Mouse (Mus musculus) thymus, postnatal 25 days (tissue): Measurements from ENCODE around the gene Pir.
A peak's percentile ranks its signal among the peaks of the same experiment; 100 is the strongest.

Experiments
- DNase-seq: peaks from one replicate; pipeline ENCODE4 v3.0.0; 2022

The Pir gene

DNA sequence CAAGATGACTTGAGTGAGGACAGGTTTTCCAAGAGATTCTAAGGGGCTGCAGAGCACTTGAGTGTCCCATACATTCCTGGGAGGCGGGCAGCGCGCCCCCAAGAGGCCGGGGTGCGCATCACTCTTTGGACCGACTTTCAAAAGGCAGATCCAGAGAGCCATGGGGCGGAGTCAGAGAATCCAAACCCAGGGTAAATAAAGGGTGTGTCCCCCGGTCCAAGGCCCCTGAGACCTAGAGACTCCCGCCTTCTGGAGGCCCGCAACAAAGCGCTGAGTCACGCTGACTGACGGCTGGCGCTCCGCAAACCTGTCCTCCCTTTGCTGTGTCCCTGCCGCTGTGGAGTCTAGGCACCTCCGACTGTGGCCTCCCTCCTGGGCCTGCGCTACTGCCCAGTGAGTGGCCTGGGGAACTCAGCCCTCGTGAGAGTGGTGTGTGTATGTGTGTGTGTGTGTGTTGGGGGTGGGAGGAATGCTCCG, at the start of gene Pir:
Gene Pir (plus strand): TSS at position 87 of the 477 bp plus-strand sequence.
- peak; percentile 1 for DNase-seq

DNA sequence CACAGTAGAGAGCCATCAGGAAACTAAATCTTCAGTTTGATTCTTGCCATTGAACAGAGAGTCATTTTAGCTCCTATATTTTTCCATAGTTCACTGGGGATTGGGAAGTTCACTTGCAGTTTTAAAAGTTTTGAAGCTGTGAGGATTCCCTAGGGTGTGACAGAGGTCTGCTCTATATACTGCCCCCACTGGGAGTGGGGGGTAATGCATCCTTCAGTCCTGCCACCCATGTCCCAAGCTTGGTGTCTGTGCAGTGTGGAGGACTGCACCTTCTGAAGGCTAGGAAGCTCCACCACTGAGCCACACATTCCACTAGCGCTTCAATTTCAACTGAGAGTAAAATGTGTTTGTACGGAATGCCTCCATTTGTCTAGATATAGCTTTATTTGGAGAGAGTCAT, 47.2 kb upstream of the Pir start:
- peak; percentile 16 for DNase-seq

DNA sequence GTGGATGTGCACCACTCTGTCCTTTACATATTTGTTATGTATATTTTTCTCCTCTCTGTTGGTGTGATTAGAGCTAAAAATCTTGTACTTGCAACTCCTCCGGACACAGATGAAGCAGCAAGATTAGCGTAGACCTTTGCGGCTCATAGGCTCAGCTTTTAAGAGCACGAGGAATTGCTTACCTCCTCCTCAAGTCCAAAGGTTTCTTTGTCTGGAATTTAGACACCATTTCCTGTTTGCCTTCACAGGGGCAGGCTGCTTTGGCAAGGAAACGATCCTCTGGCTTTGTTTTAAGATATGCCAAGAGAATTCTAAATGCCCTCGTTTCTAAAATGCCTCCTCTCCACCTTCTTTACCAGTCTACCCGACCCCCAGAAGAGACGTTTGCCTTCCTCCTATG, 35.8 kb upstream of the Pir start:
- DNase-seq, result no peak

DNA sequence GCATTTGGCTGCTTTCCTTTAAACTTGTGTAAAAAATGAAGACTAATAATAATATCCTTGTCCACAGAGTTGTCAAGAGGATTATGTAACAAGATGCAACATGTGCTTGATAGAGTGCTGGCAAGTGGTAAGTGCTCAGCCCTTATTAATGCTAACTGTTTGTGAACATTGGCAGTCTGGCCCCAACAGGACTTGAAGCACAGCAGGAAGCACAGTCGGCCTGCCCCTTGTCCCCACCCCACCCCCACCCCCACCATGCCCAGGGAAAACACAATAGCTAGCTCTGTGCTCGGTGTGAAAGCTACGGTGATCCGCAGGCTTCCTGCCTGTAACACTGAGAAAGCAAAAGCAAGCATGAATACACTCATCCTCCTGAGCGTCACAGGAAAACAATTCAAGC, 23.5 kb upstream of the Pir start:
- no peak for DNase-seq

DNA sequence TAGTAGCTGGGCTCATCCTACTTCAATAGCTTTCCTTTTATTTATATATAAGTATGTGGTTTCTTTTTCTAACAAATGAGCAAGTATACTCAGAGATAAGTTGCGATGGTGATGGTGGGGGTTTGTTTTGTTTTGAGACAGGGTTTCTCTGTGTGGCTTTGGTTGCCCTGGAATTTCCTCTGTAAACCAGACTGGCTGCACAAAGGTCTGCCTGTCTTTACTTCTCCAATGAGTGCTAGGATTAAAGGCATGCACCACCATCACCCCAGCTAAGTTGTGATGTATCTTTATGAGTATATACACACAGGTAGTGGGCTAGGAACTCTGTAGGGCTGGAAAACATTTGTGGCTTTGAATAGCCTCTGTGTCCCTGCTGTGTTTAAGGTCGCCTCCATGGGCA, 22.4 kb upstream of the Pir start:
- DNase-seq, result no peak

DNA sequence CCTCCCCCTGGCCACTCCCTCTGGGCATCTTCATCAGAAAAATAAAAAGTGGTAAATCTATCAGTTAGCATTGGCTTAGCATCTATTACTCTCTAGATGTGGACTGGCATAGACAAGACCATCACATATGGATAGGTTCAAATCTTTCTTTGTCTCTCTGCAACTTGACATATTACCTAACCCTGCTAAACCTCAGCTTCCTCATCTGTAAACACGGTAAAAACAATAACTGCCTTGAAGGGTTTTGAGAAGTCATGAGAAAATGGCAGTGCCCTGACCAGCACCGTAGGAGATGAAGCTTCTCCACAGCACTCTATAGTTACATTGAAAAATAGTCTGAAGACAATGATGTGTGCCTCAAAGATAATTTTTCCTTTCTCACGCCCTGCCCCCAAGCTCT, 12.6 kb upstream of the Pir start:
- no peak for DNase-seq

DNA sequence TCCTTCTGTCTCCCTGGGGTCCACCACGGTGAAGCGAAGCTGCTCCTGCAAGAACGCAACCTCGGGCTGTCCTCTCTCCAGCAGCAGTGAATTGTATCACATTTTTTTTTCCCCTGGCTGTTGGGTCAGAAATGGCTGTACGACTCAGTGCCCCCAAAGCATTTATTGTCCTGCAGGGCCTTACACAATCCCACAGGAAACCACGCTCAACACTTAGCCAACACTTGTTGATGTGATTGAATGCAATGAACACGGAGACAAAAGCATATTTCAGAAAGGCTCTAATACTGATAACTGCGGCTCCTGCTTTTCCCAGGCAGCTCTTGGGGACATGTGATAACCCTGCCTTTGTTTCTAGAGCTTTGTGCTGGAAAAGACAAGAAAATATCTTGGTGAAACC, 11.1 kb upstream of the Pir start, which contains the start of gene Bmx:
Gene Bmx (minus strand): TSS at position 137 of the 400 bp plus-strand sequence.
- no peak for DNase-seq

DNA sequence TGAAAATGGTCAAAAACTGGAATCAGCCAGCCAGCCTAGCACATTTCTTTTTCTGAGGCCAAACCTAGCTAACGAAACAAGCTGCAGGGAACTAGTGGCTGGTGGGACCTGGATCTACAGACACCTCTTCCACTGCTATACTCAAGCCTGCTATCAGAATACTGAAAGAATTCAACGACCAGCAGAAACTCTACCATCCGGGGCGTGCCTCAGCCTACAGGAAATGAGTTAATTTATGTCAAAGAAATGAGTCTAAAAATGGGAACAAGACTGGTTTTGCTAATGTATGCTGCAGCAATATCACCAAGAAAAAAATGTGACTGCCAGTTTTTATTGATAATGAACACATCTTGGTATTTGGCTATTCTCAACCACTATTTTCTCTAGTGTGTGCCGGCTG, 10.5 kb upstream of the Pir start:
- DNase-seq, result no peak

DNA sequence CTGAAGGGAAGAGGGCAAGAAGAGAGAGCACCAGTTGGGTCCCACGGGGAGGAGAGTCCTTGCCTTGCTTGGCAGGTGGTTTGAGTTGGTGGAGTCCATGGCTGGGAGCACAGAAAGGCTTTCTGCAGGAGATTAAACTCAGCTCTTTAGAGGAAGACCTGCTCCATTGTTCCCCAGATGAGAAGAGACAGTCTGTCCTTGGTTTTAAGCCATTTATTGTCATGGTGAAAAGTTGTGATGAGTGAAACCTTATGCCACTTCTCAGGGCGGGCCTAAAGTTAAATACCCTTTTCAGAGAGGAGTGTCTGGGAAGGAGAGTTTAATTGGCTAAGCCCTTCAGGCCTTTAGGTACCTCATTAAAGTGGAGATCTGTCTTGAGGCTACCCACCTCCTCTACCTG, 6.9 kb upstream of the Pir start:
- no peak for DNase-seq

DNA sequence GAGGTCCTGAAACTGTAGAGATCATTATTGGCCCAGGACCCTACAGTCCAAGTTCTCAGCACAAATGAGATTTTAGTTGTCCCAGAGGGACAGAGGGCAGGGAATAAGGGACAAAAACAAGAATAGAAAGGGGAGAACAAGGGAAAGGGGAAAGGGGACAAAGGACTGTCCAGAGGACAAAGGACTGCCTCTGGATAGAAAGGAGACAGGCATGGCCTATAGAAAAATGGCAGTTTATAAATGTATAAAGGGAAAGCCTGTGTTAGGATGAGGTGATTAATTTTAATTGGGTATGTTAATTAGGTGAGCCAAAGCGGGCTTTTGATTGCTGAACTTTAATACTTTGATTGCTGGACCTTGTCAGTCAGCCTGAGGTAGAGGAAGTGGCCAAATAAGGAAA, 4.3 kb upstream of the Pir start:
- no peak for DNase-seq

DNA sequence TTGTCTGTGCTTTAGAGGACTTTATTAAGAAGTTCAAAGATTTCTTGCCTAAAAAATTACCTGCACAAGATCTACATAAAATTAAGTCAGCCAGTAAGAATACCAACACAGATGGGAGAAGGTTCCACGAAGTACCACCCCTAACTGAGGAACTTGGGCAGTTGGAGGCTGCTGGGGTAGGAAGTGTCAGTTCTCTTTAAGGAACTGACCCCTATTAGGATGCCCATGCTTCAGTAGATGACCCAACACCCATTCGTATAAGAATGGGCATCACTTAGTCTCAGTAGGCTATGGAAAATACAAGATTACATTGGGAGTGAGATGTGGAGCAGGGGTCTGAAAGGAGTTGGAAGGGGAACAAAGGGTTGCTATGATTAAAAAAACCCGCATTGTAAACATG, 1.4 kb downstream of the Pir start:
- DNase-seq, result no peak

DNA sequence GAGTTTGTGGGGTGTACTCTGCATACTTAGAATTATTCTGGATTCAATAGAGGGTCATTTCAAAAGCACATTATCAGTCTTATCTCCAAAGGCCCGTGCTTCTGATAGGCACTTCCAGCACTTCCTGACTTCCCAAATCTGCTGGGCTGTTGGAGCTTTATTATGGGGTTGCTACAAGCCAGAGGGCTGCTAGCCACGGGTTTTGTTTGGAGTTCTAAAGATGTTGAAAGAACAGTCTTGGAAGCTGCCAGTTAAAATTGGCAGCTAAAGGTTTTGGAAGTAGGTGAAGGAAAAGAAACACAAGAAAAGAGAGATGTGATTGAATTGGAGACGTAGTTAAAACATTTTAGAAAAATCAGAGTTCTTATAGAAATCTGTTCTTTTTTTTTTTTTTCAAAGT, 6.4 kb downstream of the Pir start:
- DNase-seq, result no peak

DNA sequence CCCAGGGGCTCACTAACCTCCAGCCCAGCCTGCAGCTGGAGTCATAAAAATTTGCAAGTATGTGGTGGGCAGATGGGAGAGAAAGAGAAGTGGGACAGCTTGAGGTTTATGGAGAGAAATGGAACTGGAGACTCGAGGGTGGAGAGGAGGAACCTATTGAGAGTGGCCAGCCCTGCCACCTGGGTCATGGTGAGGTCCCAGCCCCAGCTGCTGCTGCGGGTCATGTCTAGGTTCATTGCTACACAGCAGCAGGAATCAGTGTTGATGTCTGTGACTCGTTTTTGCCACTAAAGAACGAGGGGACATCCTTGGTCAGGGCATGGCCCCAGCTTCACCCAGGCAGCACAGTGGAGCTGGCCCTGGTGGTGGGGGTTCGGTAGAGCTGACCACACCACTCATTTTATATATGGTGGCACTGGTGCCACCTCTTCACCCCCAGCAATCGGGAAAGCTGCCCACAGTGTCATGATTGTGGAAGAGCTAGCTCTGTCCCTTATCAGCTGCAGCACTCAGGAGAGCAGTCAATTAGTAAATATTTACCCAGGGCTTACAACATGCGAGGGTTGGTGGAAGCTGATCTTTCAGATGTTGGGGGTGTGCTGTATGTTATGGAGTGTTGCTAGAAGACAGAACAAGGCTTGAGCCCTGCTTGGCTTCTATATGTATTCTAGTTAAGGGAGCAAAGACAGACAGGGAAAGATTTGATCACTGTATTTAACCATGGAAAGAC, 11.9 kb downstream of the Pir start:
- no peak for DNase-seq

DNA sequence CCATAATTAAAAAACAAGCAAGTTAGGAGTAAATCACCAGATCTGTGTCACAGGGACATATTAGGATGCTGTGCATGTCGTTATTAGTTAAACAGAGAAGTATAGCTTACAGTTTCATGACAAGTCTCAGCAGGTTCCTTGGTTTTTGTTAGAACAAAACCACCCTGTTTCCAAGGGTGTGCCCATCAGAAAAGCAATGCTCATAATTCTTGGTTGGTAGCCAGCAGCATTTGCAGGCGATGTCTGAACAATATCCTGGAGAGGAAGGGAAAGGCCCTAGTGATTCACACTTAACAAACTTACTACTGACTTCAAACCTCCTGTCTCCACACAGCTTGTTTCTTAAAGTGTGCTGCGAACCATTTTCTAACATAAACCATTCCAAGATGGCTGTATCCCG, 14.6 kb downstream of the Pir start:
- DNase-seq, result no peak

DNA sequence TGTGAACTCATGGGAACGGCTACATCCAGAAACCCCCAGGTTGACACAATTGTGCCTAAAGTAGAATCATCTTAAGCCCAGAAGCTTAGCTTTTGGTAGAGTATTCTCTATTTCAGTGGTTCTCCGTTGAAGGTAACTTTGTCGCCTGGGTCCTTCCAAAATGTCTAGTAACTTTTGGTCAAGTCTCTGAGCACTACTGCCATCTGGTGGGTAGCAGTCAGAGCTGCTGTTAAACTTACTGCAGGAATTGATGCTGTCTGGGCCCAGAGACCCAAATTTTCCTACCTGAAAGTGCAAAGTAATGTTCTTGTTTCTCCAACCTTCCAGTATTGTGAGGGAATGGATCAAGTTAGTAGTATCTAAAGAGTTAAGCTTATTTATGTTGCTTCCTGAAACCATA, 17.9 kb downstream of the Pir start:
- peak; percentile 5 for DNase-seq

DNA sequence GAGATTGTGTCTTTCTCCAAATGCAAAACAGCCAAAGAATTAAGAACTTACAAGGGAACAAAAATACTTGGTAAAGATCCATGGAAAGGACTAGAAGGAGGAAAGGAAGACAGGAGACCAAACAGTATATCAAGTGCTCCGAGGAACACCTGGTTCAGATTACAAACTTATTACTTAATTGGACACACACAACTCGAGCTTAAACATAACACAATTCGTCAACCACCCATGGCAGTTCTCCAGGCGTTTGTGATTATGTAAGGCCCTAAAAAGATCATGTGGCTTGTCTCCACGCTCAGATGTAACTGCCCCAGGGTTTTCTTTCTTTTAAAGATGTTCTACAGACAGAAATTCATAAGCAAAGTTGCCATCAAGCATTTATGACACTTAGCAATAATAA, 22.0 kb downstream of the Pir start:
- no peak for DNase-seq

DNA sequence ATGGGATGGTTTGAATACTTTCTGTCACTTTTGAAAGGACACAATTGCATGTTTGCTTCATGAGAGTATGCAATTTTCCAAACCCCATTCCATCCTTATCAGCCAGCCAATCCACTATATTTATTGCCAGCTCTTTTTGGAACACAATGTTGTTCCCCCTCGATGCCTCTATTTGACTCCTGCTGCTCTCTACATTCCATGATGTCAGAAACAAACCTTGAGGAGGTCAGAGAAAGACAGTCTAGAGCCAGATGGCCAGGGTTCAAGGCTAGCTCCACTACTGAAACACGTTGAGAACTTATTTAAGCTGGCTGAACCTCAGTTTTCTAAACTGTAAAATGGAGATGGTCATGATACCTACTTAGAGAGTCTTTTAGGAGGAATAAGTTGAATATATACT, 37.1 kb downstream of the Pir start:
- no peak for DNase-seq

DNA sequence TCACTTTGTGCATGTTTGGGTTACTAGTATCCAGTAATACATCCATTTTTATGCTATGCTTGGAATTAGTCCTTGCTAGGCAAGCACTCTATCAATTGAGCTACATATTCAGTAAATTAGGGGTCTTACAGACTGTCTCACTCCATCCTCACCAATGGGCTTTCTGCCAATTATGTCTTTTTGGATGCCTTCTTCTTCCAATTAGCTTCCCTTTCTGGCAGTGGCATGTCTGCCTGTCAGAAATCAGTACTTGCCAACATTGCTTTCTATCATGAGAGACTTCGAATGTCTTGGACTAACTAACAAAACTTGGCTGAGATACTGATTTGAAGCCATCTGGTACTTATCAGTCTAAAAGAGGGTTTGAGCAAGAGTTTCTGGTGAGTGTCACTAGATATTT, 44.7 kb downstream of the Pir start:
- no peak for DNase-seq

DNA sequence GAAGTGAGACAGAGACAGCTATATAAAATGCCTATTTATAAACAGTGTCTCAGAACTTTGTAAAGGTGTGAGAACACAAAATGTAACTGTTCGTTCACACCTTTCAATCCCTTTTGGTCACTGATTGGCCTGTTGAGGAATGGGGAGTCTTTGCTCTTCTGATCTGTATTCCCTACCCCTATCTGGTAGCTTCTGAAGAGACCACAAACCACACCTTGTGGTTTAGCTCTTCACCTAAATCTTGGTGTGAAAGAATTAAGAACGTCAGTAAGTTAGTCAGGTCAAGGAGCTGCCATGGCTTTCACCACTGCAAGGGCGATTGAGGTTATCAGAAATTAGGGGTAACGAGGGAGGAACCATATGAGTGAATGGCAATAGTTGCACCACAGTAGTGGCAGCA, 49.4 kb downstream of the Pir start:
- no peak for DNase-seq

DNA sequence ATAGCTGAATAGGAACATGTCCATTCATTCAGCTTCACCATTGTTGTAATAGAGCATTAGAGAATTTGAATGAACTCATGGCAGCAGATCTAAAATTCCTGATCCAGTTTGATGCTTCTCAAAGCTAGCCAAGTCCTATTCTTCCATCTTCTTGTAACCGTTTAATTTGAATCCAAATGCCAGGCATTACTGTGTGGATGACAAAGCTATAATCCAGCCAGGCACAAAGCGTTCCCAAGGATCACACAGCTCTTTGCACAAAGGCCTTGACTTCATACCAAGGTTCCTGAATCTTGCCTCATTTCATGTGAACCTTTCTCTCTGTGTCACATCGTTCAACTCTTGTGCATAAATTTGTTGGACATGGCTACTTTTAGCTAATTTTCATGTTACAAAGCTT, 50.9 kb downstream of the Pir start:
- no peak for DNase-seq

DNA sequence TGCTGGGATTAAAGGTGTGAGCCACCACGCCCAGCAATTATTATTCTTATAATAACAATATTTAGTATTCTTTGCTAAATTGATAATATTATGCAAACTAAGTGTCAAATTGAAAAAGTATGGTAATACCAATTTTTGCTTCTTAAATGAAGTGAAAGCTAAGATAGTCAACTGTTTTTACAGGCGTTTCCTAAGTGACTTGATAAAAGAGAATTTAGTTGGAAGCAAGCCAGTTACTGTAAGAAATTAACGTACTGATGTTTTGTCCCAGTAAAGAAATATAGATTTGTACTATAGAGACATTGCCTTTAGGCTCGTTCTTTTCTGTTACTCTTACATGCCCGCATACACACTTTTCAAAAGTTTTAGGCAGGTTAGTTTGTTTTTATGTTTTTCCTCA, 53.3 kb downstream of the Pir start:
- DNase-seq, result no peak

DNA sequence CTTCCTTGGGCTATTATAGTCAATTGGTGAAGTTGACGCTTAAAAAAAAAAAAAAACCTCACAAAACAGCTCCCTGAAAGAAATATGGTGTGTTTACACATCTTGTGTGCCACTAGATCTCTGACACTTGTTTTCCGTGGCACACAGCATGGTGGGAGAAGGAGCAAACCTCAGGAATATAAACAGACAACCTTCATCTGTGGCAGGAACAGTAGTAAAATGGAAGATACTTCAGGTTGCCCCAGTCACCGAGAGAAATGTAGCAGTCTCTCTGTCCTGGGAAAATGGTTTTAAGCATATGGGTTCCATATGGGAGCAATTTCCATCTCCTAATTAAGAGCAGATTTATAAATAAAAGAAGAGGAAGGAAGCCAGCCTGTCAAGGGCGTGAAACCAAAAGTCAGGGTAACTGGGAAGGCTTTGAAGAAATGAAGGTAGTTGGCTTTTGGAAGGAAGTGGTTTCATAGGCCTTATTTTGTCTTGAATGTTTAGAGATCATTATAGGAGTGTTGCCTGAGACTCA, 54.3 kb downstream of the Pir start:
- DNase-seq, result no peak

DNA sequence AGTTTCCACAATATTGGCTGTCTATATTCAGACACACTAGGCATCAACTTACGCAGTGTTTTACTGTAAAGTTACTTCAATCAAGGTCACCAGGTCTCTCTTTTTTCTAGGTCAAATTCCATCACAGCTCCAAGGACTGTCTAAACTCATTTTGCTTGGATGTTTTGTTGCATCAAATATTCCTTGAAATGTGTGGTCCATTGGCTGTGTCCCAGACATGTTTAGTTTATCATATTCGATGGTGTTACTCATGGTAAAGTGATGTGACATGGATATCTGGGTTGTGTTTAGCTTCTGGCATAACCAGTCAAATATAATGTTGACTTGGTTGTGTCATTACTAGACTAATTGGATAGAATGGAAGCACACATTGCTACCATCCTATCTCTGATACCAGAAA, 61.2 kb downstream of the Pir start:
- no peak for DNase-seq

DNA sequence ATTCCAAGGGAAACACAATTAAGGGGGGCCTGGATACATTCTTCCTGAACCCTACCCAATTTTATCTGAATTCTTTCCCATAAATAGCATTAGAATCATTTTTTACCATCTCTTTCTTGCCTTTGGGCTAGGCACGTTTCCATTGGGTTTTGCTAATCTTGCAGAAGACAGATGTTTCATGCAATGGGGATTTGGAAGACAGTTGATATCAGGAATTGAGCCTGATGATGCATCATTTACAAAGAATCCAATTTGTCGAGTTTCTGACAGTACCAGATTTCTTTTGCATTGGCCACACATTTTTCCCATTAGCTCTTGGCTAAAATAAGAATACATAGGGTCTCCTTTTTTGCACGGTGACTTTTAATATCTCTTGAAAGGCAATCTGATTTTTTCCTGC, 61.6 kb downstream of the Pir start:
- no peak for DNase-seq

DNA sequence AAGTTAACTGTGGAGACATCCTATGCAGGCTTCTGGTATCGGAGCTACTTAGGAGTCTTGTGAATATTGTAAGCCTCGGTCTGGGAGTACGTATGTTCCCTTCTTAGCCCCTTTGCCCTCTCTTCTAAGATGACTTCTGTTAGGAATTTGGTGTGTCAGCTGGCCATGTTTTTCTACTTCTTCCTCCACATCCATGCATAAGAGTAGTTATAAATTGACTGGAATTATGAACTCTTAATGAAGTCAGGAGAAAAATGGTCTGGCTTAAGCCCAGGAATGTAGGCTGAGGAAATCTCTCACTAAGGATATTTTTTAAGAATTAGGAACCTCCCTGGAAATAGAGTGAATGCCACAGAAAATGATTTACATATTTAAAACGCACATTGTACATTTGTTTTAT, 69.4 kb downstream of the Pir start:
- no peak for DNase-seq
